Mouse (Mus musculus) E14TG2a.4 (cell line): ENCODE results near the gene Kiss1.
A peak's percentile ranks its signal among the peaks of the same experiment; 100 is the strongest.

ENCODE experiments used
- H3K27me3 ChIP-seq: 2 replicates; pipeline ENCODE4 v1.6.1; 2014; ENCODE audit warnings: low read length, control low read depth; ENCODE audit not compliant: insufficient read depth
- H3K36me3 ChIP-seq: 2 replicates; pipeline ENCODE4 v1.6.1; 2014; ENCODE audit warnings: low read length, control low read depth; ENCODE audit not compliant: insufficient read depth
- H3K4me1 ChIP-seq: replicated peaks from 2 replicates; pipeline ENCODE4 v1.6.1; 2014; ENCODE audit warnings: low read depth, low read length, control low read depth
- H3K4me3 ChIP-seq: replicated peaks from 2 replicates; pipeline ENCODE4 v1.5.1; 2014; ENCODE audit warnings: mild to moderate bottlenecking, low read length
- H3K9me3 ChIP-seq: 2 replicates; pipeline ENCODE4 v1.6.1; 2014; ENCODE audit warnings: low read length, control low read depth
- CTCF ChIP-seq: conservative IDR thresholded peaks from 2 replicates; pipeline ENCODE4 v1.5.1; 2014; ENCODE audit warnings: low read length
- NANOG ChIP-seq: IDR thresholded peaks from 2 replicates; pipeline ENCODE4 v1.6.1; 2014; ENCODE audit warnings: borderline replicate concordance, low read length, mixed read lengths
- POU5F1 ChIP-seq: IDR thresholded peaks from 2 replicates; pipeline ENCODE4 v1.6.1; 2014; ENCODE audit warnings: low read length, borderline replicate concordance

Gene Kiss1

GRCm38 (mm10) chr1:133367606-133368488 is 46.2 kb downstream of the Kiss1 start:
- H3K4me3 ChIP-seq, result peak overlapping the region; percentile 43; the same call in 1 of the 2 replicates
- TF ChIP-seq CTCF (no peak), POU5F1 (no peak), NANOG (no peak)
- 0 out of 2 replicates have a peak, but pooled peaks cover 2% of the 10 kb centered on the region for H3K36me3 ChIP-seq
- H3K27me3 ChIP-seq, result peaks cover 38% of the 10 kb centered on the region
- peaks cover 73% of the 10 kb centered on the region for H3K4me1 ChIP-seq
- H3K9me3 ChIP-seq, result peaks cover 5% of the 10 kb centered on the region; the same call in 1 of the 2 replicates

DNA sequence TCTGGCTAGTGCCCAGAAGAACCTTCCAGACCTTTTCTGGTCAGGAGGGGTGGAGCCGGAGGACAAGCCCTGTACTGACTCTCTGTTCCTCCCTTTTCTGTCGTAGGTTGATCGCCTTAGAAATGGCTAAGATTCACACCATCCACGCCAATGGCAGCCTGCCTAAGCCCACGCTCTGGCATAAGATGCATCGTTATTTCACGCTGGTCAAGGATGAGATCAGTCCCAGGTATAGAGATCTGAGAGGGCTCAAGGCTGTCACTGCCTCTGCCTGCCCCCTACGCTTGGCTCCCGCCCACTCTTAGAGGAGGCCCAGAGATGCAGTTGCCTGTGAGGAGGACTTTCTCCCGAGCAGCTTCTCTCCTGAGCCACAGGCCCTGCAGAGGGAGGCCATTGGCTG is 47.0 kb downstream of the Kiss1 start:
- Histone ChIP-seq H3K9me3 (no peaks in the 10 kb centered on the region), H3K4me3 (0 out of 2 replicates have a peak overlapping the region, but pooled peaks have one; percentile 43), H3K4me1 (peaks cover 69% of the 10 kb centered on the region), H3K27me3 (peaks cover 31% of the 10 kb centered on the region), H3K36me3 (0 out of 2 replicates have a peak, but pooled peaks cover 2% of the 10 kb centered on the region)
- TF ChIP-seq POU5F1 (no peak), NANOG (no peak), CTCF (no peak)

DNA sequence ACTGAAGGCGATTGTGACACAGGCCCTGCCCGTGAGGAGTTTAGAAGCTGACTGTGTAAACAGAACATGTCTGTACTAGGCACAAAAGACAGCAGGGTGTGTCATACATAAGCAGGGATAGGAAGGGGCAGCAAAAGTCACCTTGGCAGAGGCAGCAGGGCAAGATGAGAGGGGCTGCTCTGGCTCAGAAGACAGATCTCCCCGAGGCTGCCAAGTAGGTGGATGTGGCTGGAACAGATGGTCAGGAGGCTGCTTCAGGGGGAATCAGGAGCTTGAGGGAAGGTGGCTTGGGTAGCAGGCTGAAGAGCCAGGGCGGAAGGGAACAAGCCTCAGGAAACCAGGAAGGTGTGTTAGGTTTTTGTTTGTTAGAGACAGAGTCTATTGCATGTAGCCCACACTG is 48.7 kb downstream of the Kiss1 start:
- H3K27me3 ChIP-seq, result peaks cover 14% of the 10 kb centered on the region
- no peak overlapping the region for H3K4me3 ChIP-seq
- H3K4me1 ChIP-seq, result peaks cover 58% of the 10 kb centered on the region
- no peaks in the 10 kb centered on the region for H3K9me3 ChIP-seq
- 0 out of 2 replicates have a peak, but pooled peaks cover 2% of the 10 kb centered on the region for H3K36me3 ChIP-seq
- TF ChIP-seq POU5F1 (no peak), NANOG (no peak), CTCF (no peak)

DNA sequence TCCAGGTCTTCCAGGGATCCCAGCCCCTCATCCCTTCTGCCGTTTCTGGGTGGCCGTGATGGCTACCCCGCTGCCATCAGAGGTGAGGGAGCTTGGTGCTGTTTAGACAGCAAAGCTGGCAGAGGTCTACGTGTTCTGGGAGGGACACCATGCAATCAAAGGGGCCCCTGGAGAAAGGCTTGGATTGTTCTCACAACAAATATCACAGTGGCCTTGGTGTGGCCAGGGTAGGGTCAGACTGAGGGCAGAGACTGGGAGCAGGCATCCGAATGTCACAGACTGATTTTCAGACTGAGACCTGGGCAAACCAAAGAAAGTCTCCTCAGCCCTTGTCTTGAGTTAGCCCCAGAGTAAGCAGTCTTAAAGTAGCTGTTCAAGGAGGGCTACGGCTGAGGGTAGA is 49.8 kb downstream of the Kiss1 start:
- TF ChIP-seq CTCF (no peak), POU5F1 (no peak), NANOG (no peak)
- H3K4me1 ChIP-seq, result peaks cover 53% of the 10 kb centered on the region
- H3K9me3 ChIP-seq, result no peaks in the 10 kb centered on the region
- H3K27me3 ChIP-seq, result peaks cover 3% of the 10 kb centered on the region; the same call in 1 of the 2 replicates
- H3K36me3 ChIP-seq, result no peaks in the 10 kb centered on the region
- H3K4me3 ChIP-seq, result no peak overlapping the region

DNA sequence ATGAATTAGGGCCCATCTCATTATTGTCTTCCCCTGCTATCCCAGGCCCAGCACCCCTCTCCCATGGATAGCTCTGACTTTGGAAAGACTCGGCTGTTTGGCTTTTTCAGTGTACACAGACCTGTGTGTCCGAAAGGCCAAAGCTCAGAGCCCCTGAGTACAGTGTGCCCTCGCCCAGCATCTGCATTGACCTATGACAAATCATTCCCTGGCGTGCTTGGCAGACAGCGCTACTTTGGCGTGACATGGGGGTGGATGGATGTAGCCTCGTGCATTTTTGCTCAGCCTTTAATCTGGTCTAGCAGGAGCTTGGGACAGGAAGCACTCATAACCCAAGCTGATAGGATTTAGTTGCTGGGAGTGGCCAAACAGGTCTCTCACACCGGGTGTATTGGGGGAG is 50.4 kb downstream of the Kiss1 start:
- no peaks in the 10 kb centered on the region for H3K36me3 ChIP-seq

GRCm38 (mm10) chr1:133375696-133376346 is 54.1 kb downstream of the Kiss1 start:
- Histone ChIP-seq H3K27me3 (no peaks in the 10 kb centered on the region), H3K36me3 (no peaks in the 10 kb centered on the region), H3K4me3 (no peak overlapping the region), H3K9me3 (no peaks in the 10 kb centered on the region), H3K4me1 (peaks cover 40% of the 10 kb centered on the region)
- no peak for TF ChIP-seq NANOG
- TF ChIP-seq CTCF, result no peak
- TF ChIP-seq POU5F1, result no peak

More for the DNA sequence above, 50.4 kb downstream of the Kiss1 start:
- no peaks in the 10 kb centered on the region for H3K9me3 ChIP-seq
- H3K4me1 ChIP-seq, result peaks cover 47% of the 10 kb centered on the region
- no peaks in the 10 kb centered on the region for H3K27me3 ChIP-seq
- H3K4me3 ChIP-seq, result no peak overlapping the region
- no peak for TF ChIP-seq CTCF

DNA sequence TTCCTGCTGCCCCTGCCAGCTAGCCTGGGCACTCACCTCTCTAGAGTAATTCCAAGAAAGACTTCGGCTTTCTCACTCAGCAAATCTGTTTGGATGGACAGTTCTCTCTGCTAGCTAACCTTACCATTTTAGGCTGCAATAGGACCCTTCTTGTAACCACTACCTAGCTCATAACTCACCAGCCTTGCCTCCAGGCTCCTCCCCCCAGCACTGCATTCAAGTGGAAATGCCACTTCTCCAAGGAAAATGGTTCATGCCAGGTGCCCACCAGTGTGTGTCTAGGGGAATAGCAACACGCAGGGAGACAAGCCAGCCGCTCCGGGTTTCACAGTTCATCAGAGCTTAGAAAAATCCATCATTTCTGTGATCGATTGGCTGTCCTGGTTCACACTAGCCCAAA is 55.9 kb downstream of the Kiss1 start:
- Histone ChIP-seq H3K36me3 (peaks cover 1% of the 10 kb centered on the region), H3K4me3 (no peak overlapping the region), H3K4me1 (peaks cover 43% of the 10 kb centered on the region), H3K27me3 (no peaks in the 10 kb centered on the region), H3K9me3 (no peaks in the 10 kb centered on the region)
- TF ChIP-seq NANOG, result no peak
- no peak for TF ChIP-seq POU5F1
- TF ChIP-seq CTCF, result no peak
